Mouse (Mus musculus): ENCODE data around the gene Ccnyl1. TPM values are rescaled to one million over a fixed set of nuclear protein-coding genes. Genes with fewer than 3 reads are reported as not detected.

The Ccnyl1 gene
- polyA plus RNA-seq, 1 experiment = 8.6 TPM

DNA sequence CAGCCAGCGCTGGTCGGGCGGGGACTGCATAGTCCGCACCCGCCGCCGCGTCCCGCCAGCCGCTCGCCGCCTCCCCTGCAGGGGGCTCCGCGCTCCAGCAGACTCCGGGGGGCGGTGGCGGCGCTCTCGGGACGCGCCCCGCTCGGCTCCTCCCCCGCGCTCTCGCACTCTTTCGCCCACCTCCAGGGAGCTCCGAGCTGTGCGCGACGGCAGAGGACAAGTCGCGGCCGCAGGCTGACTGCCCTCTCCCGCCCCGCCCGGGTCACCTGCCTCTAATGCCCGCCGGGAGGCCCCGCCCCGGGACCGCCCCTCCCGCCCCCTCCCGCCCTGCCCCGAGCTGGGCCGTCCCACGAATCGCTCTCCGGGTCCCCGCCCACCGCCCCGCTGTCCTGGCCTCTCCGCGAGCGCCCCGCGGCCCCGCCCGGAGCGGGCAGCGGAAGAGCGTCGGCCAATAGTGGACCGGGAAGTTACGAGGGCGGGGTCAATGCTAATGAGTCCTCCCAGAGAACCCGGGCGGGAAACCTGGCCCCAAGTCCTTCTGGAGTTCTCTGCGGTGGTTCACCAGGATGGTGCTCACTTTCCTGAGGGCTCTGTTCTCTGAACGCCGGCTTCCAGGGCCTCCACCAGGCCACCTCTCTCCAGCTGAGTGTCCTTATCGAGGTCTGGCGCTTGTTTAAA is 47.4 kb downstream of the Ccnyl1 start, which contains the start of gene Fzd5:
Gene Fzd5 (minus strand): TSS at position 250 of the 678 bp plus-strand sequence.
- H3K27ac ChIP-seq (ENCODE audit: control insufficient read depth, insufficient read depth, low read depth, low read length, poor library complexity) = peak within 1 kb of the TSS; percentile 69
- H3K4me1 ChIP-seq (ENCODE audit: control insufficient read depth, insufficient read depth, low read length) = peaks cover 5% of the 10 kb centered on the region
- 1% methylated on average over 70 of the region's 73 CpGs for WGBS

DNA sequence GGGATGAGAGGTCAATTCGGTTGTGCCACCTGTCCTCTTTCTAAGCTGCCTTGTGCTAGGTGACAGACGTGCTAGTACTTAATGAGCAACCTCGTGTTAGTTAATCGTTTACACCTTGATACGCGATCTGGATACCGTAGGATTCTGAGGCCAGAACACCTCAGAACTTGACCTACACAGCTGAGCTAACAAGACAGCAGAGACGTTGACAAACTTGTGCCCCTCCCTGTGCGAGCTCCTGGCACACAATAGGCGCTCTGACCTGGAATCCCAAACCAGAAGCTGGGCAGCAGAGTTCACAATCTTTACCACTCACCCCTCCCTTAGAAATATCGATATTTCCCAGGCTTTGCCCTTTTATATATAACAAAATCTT is 47.9 kb downstream of the Ccnyl1 start:
- H3K4me3 ChIP-seq (replicated peaks; ENCODE audit: control insufficient read depth, low read depth, low read length) = peak overlapping the region; percentile 63
- H3K27ac ChIP-seq (ENCODE audit: control insufficient read depth, insufficient read depth, low read depth, low read length, poor library complexity) = no peak overlapping the region; the same call in 1 of the 2 replicates
- H3K4me1 ChIP-seq (ENCODE audit: control insufficient read depth, insufficient read depth, low read length) = peaks cover 5% of the 10 kb centered on the region
- TF ChIP-seq CTCF (IDR thresholded peaks at IDR 0.05; ENCODE audit: control insufficient read depth, insufficient read depth, low read length) = no peak
- no peak for TF ChIP-seq POLR2A (IDR thresholded peaks at IDR 0.05; ENCODE audit: borderline replicate concordance, control insufficient read depth, low read depth, low read length)
- WGBS = 0% methylated on average over 11 of the region's 11 CpGs

More for the DNA sequence above, 47.4 kb downstream of the Ccnyl1 start, which contains the start of gene Fzd5:
- no peak for TF ChIP-seq CTCF (IDR thresholded peaks at IDR 0.05; ENCODE audit: control insufficient read depth, insufficient read depth, low read length)
- TF ChIP-seq POLR2A (IDR thresholded peaks at IDR 0.05; ENCODE audit: borderline replicate concordance, control insufficient read depth, low read depth, low read length) = peak; percentile 81
- peak within 1 kb of the TSS; percentile 63 for H3K4me3 ChIP-seq (replicated peaks; ENCODE audit: control insufficient read depth, low read depth, low read length)

DNA sequence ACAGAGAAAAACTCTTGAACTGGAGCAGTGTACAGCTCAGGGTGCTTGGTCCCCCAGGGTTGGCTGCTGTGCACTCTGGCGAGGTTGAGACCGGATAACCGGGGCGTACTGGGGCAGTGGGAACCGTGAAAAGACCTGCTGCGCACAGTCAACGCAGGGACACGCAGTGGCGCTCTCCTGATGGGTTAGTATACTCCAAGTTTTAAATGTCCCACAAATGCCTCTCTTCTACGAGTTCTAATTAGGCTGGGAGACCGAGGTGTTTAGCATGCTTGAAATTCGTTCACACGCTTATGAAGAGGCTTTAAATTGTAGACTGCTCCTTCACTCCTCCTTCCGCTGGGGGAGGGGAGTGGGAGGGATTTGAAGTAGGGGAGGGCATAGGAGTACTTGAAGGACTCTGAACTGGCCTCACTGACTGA is 48.4 kb downstream of the Ccnyl1 start:
- Histone ChIP-seq H3K4me1 (ENCODE audit: control insufficient read depth, insufficient read depth, low read length) (peaks cover 5% of the 10 kb centered on the region), H3K27ac (ENCODE audit: control insufficient read depth, insufficient read depth, low read depth, low read length, poor library complexity) (no peak overlapping the region), H3K4me3 (replicated peaks; ENCODE audit: control insufficient read depth, low read depth, low read length) (peak overlapping the region; percentile 45)
- no peak for TF ChIP-seq CTCF (IDR thresholded peaks at IDR 0.05; ENCODE audit: control insufficient read depth, insufficient read depth, low read length)
- no peak for TF ChIP-seq POLR2A (IDR thresholded peaks at IDR 0.05; ENCODE audit: borderline replicate concordance, control insufficient read depth, low read depth, low read length)
- WGBS = 1% methylated on average over 14 of the region's 14 CpGs

DNA sequence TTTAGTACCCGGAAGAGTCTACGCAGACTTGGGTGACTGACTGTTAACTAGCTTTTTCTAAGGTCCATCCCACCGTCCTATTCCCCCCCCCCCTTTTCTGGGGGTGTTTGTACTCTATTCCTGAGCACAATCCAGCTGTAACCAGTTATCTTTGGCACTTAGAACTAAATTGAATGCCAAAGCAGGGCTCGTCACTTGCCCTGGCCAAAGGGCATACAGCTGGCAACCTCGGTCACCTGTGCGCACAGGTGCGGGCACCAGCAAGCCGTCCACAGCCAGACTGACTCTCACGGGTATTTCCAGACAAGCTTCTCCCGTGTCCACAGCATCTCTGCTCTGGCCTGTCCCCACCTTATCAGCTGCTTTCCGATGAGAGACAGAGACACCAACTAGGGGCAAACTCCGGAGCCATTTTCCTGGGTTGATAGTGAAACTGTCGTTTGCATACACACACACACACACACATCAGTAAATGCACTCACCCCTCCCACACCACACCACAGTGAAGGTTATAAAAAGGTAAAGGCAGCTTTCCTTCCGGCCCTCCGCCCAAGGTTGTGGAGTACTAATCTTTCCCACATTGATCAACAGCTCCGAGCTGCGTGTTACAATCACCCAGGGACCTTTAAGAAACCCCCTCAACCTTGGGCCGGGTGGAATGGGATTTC is 52.6 kb downstream of the Ccnyl1 start:
- Histone ChIP-seq H3K27ac (ENCODE audit: control insufficient read depth, insufficient read depth, low read depth, low read length, poor library complexity) (no peak overlapping the region; the same call in 1 of the 2 replicates), H3K4me3 (replicated peaks; ENCODE audit: control insufficient read depth, low read depth, low read length) (no peak overlapping the region), H3K4me1 (ENCODE audit: control insufficient read depth, insufficient read depth, low read length) (no peaks in the 10 kb centered on the region; the same call in 1 of the 2 replicates)
- whole genome bisulfite sequencing = 90% methylated on average over 18 of the region's 18 CpGs
- TF ChIP-seq POLR2A (IDR thresholded peaks at IDR 0.05; ENCODE audit: borderline replicate concordance, control insufficient read depth, low read depth, low read length) (no peak), CTCF (IDR thresholded peaks at IDR 0.05; ENCODE audit: control insufficient read depth, insufficient read depth, low read length) (no peak)

DNA sequence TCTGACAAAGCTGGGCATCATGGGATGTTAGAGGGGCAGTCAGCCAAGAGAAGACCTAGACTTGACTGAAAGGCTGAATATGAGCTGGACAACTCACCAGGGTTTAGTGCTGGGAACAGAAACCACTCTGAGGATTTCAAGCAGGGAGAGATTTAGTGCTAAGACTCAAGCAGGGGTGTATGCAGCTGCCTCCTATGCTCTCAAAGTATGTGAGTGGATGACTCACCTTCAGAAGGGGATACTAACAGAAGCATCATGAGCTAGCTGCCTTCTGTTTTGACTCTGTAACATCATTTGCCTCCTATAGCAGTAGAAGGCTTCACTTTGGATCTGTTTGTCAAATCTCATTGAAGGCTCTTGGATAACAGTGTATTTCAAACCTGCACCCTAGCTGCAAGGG is 54.4 kb downstream of the Ccnyl1 start:
- Histone ChIP-seq H3K27ac (ENCODE audit: control insufficient read depth, insufficient read depth, low read depth, low read length, poor library complexity) (no peak overlapping the region), H3K4me3 (replicated peaks; ENCODE audit: control insufficient read depth, low read depth, low read length) (no peak overlapping the region), H3K4me1 (ENCODE audit: control insufficient read depth, insufficient read depth, low read length) (no peaks in the 10 kb centered on the region)
- TF ChIP-seq CTCF (IDR thresholded peaks at IDR 0.05; ENCODE audit: control insufficient read depth, insufficient read depth, low read length) (no peak), POLR2A (IDR thresholded peaks at IDR 0.05; ENCODE audit: borderline replicate concordance, control insufficient read depth, low read depth, low read length) (no peak)

DNA sequence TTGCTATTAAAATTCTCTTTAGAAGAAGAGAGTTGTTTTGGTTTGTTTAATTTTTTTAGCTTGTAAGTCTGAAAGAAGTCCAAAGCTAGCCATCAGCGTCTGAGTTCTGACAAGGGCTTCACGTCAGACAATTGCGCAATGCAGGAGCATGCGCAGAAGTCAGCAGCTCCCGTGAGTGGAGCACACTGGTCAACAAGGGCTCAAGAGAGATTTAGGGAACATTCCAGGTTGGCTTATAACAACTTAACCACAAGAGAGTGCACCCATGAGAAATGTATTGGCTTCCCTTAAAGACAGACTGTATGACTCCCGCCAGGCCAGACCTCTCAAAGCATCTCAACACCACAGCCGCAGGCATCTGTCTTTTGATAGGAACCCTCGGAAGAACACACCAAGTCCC is 62.9 kb downstream of the Ccnyl1 start:
- TF ChIP-seq CTCF (IDR thresholded peaks at IDR 0.05; ENCODE audit: control insufficient read depth, insufficient read depth, low read length) (no peak), POLR2A (IDR thresholded peaks at IDR 0.05; ENCODE audit: borderline replicate concordance, control insufficient read depth, low read depth, low read length) (no peak)
- no peaks in the 10 kb centered on the region; the same call in 1 of the 2 replicates for H3K4me1 ChIP-seq (ENCODE audit: control insufficient read depth, insufficient read depth, low read length)
- H3K4me3 ChIP-seq (replicated peaks; ENCODE audit: control insufficient read depth, low read depth, low read length) = no peak overlapping the region
- no peak overlapping the region for H3K27ac ChIP-seq (ENCODE audit: control insufficient read depth, insufficient read depth, low read depth, low read length, poor library complexity)
- 54% methylated on average over 8 of the region's 8 CpGs for WGBS

DNA sequence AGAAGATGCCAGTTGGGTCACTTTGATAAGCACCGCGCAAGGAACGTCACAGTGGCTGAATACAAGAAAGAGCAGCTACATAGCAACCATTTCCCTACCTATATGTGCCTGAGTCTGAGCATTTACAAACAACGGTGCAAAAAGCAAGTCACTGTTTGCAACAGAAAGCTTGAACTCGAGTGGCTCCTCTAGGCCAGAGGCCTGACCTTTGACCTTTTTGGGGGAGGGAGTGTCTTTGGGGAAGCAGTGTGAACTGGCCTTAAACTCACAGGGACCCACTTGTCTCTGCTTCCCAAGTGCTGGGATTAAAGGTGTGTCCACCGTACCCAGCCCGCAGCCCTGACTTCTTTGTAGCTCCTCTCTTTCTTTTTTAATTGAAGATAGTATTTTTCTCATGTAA is 63.4 kb downstream of the Ccnyl1 start:
- 54% methylated on average over 7 of the region's 7 CpGs for WGBS
- TF ChIP-seq CTCF (IDR thresholded peaks at IDR 0.05; ENCODE audit: control insufficient read depth, insufficient read depth, low read length) (no peak), POLR2A (IDR thresholded peaks at IDR 0.05; ENCODE audit: borderline replicate concordance, control insufficient read depth, low read depth, low read length) (no peak)

DNA sequence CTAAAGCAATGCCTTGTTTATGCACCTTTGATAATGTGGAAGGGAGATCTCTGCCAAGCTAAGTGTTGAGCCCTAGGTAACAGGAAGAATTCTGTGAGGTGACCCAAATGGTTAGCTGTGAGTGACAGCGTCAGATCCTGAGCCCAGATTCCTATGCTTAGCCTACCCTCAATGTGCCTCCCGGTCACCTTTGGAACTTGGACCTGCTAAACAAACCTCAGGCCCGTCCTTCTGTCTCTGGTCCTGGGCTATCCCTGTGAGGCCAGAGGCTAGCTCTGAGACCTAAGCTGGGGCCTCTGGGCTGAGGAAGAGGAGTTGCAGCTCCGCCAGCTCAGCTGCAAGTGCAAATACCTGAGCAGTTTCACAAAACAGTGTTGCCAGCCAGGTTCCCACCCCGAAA is 64.4 kb downstream of the Ccnyl1 start:
- H3K4me3 ChIP-seq (replicated peaks; ENCODE audit: control insufficient read depth, low read depth, low read length) = no peak overlapping the region
- no peak overlapping the region for H3K27ac ChIP-seq (ENCODE audit: control insufficient read depth, insufficient read depth, low read depth, low read length, poor library complexity)
- no peaks in the 10 kb centered on the region; the same call in 1 of the 2 replicates for H3K4me1 ChIP-seq (ENCODE audit: control insufficient read depth, insufficient read depth, low read length)
- TF ChIP-seq POLR2A (IDR thresholded peaks at IDR 0.05; ENCODE audit: borderline replicate concordance, control insufficient read depth, low read depth, low read length) (no peak), CTCF (IDR thresholded peaks at IDR 0.05; ENCODE audit: control insufficient read depth, insufficient read depth, low read length) (no peak)
- WGBS = 87% methylated on average over 5 of the region's 5 CpGs

More for the DNA sequence above, 63.4 kb downstream of the Ccnyl1 start:
- Histone ChIP-seq H3K4me3 (replicated peaks; ENCODE audit: control insufficient read depth, low read depth, low read length) (no peak overlapping the region), H3K4me1 (ENCODE audit: control insufficient read depth, insufficient read depth, low read length) (no peaks in the 10 kb centered on the region; the same call in 1 of the 2 replicates), H3K27ac (ENCODE audit: control insufficient read depth, insufficient read depth, low read depth, low read length, poor library complexity) (no peak overlapping the region)
